Mouse (Mus musculus) kidney, postnatal 14 days (tissue): ENCODE results near the gene Rps27.
"Not testable (repeated sequence)": the region's sequence is repeated elsewhere in the genome, so short reads cannot be mapped to it uniquely, and the experiment has no call there.

Source experiments
- DNase-seq: peaks from one replicate; pipeline ENCODE4 v3.0.0; 2022; ENCODE audit warnings: mixed read lengths

The Rps27 gene

DNA sequence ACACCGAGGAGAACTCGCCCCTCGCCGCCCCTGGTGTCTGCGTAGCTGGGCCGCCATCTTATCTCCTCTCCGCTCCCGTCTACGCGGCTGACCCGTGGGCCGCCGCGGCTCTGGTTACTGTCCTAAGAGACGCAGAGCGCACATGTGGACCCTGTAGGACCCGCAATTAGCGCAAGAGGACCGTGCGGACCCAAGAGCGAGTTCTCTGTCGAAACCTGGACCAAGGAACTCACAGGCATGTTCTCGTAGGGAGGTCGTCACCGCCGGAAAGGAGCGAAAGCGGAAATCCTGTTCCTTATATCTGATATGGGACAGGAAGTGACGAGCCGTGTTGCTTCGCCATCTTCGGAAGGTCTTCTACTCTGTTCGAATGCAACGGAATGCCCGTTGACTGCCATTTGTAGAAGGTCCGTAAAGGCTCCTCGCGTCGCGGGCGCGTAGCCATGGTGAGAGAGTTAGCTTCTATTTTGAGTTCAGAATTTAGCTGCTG, at the start of gene Rps27, which contains the start of gene Rab13:
TSS of gene Rps27 (minus strand) at position 275 of the 490 bp plus-strand sequence.
TSS of gene Rab13 (plus strand) at position 319 of the 490 bp plus-strand sequence.
- peak; percentile 94 for DNase-seq

DNA sequence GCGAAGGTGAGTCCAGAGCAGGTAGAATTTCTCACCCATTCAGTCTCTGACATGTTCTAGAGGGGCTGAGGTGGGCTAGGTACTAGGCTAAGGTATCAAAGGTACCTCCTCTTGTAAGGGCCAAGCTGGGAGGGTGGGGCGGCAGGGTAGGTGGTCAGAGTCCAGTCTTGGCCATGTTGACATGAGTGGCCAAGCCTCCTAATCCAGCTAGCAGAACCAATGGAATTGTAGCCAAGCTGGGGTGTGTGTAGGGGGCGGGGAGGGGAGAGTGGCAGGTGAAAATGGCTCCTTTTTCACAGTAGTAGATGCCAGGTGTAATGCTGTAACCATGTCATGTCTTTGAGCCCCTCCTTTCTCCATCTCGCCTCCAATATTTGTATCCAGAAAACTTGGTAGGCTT, 45.1 kb upstream of the Rps27 start:
- peak; percentile 41 for DNase-seq

DNA sequence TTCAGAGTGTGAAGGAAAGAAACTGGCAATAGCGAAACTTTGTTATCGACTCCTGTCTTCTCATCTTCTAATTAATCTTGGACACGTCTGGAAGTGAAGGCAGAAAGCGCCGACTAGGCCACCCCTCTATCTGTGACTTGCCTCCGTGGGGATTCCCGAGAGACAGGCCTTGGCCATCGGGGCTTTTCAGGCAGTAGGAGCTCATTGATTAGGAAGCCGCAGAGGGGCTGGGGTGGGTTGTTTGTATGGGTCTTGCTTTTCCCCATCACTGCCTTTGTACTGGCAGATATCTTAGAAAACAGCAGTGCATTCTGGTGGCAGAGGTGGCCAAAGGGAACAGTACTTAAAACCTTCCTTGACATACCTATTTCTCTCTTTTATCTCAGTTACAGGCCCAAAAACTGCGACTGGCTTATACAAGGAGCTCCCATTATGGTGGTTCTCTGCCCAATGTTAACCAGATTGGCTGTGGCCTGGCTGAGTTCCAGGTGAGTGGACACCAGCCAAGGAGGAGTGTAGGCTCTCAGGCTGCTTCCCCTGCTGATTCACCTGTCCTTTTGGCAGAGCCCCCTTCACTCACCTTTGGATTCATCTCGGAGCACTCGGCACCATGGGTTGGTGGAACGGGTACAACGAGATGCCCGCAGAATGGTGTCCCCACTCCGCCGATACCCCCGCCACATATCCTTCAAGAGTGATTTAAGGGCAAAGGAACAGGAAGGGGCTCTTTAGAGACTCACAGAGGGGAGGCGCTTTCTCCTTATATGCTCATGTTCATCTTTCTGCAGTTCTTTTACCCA, 43.5 kb upstream of the Rps27 start:
- peak; percentile 41 for DNase-seq

DNA sequence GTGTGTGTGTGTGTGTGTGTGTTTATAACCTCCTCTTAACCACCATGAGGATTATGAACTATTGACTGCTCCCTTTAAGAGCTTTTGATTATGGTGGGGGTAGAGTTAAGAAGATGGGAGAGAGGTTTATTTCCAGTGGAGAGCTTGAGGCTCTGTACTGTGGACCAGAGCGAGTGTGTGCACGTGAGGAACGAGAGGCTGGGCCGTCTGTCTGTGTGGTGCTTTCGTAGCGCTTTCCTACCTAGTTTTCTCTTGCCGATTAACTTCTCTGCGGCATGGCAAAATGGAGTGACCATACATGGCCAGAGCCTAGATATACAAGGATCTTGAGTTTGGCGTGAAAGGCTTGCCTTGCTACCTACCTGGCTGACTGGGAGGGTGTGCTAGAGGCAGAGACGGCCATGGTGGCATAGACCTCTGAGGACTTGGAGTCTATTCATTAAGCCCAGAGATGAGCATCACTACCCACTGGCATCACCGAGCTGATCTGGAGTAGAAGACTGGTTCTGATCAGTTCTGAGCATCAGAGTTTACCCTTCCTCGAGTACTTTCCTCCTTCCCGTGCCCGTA, 42.4 kb upstream of the Rps27 start:
- DNase-seq, result no peak

DNA sequence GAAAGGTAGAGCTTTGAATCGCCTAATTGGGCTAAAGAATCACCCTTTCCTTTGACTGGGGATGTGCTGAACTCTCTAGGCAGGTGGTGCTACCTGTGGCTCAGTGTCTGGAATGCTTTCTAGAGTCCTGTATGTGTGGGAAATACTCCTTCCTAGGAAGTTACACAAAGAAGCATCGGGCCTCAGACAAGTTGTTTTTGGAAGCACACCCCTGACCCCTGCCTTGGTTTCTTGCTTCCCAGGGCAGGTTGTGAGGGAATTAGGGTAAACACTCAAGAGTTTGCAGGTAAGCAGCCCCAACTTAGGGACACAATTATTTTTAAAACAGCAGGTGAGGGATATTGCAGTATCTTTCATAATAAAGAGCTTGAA, 41.7 kb upstream of the Rps27 start:
- DNase-seq, result no peak

DNA sequence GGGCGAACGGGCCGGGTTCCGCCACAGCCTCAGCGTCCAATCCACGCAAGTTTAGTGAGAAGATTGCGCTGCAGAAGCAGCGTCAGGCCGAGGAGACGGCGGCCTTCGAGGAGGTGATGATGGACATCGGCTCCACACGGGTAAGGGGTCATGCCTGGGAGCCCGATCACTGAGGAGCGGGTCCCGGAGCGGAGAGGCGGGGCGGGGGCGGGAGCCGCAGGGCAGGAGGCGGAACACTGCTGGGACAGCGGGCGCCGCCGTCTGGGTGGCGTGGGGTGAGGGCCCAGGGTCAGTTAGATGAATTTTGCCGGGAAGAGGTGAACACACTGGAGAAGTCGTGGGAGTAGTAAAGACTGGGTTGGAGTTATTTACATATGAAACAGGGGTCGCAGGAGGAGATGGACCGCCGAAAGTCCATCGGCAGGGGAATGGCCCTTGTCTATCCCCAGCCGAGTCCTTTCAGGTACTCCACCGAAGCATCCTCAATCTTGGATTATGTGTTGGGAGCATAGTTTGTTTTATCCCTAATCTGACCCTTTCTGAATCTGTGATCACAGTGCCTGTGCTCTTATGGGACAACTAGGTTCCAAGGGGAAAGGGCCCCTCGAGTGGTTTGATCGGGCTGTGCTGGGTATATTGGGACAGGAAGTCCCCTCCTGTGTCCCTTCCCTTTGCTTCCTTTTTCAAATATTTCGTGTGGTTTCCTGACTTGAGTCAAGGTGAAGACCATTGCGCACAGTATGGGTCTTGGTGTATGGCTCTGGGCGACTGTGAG, 41.2 kb upstream of the Rps27 start:
- no peak for DNase-seq

DNA sequence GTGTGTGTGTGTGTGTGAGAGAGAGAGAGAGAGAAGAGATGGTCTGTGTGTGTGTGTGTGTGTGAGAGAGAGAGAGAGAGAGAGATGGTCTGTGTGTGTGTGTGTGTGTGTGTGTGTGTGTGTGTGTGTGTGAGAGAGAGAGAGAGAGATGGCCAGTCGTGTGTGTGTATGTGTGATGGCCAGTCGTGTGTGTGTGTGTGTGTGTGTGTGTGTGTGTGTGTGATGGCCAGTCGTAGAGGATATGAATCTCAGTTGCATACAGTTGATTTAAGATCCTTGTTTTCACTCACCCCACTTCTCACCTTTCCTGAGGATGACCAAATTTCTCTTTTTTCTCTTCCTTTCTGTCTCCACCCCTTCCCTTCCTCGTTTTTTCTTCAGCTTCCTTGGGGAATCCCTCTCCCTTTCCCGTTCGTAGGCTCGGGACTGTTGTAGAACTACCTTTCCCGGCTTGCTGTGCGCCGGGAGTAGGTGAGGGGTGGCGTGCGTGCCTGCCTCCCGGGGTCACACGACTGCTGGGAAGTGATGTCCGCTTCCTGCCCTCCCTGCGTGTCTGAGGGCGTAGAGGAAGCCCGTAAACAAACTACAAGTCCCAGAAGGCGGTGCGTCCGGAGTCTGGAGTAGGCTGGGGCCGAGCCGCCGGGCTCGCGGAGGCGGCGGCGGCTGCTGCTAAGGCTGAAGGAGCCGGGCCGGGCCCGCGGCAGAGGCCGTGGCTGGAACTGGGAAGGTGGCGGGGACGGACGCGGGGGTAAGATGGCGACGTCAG, 40.4 kb upstream of the Rps27 start, which contains the start of gene Crtc2:
TSS of gene Crtc2 (plus strand) at position 511 of the 766 bp plus-strand sequence.
- peak; percentile 97 for DNase-seq

DNA sequence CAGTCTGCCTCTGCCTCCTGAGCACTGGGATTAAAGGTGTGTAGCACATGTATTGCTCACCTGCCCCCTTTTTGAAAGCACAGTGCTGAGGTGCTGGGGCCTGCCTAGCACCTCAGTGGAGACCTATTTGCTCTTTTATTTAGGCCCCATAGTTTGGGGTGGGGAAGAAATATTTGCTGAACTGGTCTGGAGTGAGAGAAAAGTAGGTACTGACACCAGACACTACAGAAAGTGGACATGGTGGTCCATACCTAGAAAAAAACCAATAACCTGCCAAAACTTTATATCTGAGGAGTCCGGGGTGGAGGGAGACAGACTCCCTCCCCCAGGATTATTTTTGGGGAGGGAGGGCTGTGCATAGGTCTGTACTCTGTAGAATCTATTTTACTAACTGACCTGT, 39.7 kb upstream of the Rps27 start:
- DNase-seq, result not testable (repeated sequence)

DNA sequence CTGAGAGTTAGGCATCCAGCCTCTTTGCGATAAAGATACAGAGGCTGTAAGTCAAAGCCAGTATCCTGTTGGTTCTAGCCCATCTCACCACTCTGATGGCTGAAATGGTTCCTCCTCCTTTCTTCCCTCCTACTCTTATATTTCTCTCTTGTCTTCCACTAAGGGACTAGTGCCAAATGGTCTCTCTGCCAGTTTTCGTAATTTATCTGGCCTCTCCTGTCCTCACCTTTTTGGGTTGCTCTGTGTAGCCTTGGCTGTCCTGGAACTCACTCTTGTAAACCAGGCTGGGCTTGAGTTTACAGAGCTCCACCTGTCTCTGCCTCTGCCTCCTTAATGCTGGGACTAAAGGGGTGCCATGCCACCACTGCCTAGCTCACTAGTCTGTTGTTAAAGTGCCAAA, 39.2 kb upstream of the Rps27 start:
- DNase-seq, result not testable (repeated sequence)

DNA sequence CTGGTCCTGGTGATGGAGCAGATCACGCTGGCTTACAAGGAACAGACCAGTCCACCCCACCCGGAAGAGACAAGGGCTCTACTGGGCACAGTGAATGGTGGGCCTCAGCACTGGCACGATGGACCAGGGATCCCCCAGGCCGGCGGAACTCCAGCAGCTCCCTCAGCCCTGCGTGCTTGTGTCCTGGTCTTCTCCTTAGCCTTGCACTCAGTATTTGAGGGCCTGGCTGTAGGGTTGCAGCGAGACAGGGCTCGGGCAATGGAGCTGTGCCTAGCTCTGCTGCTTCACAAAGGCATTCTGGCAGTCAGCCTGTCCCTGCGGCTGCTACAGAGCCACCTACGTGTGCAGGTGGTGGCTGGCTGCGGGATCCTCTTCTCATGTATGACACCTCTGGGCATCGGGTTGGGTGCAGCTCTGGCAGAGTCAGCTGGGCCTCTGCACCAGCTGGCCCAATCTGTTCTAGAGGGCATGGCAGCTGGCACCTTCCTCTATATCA, 38.3 kb upstream of the Rps27 start:
- DNase-seq, result not testable (repeated sequence)

DNA sequence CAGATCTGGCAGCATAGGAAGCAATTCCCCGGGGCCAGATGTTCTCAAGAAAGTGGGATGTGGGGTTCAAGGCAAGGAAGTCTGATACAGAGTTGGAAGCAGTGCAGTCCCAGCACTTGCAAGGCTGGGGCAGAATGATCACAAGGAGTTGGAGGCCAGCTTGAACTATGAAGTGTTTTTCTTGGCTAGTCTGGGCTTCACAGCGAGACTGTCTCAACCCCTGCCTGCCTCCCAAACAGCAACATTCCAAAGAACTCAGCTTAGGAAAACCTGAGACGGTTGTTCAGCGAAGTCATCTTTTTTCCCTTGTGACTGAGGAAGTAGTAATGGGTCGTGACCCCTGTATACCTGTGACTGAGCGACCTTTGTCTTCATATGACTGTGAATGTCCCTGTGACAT, 37.3 kb upstream of the Rps27 start:
- no peak for DNase-seq

DNA sequence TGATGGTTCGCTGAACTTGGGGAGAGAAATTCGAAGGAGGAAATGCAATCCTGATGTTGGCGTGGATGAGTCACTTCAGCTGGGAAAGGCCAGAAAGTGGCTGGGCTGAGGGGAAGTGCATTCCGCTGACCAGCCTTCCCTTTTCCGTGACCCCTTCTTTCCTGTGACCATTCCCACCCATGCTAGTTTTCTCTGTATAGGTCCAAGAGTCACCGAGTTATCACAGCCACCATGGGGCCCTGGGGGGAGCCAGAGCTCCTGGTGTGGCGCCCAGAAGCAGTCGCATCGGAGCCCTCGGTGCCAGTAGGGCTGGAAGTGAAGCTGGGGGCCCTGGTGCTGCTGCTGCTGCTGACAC, 35.3 kb upstream of the Rps27 start:
- peak; percentile 56 for DNase-seq

DNA sequence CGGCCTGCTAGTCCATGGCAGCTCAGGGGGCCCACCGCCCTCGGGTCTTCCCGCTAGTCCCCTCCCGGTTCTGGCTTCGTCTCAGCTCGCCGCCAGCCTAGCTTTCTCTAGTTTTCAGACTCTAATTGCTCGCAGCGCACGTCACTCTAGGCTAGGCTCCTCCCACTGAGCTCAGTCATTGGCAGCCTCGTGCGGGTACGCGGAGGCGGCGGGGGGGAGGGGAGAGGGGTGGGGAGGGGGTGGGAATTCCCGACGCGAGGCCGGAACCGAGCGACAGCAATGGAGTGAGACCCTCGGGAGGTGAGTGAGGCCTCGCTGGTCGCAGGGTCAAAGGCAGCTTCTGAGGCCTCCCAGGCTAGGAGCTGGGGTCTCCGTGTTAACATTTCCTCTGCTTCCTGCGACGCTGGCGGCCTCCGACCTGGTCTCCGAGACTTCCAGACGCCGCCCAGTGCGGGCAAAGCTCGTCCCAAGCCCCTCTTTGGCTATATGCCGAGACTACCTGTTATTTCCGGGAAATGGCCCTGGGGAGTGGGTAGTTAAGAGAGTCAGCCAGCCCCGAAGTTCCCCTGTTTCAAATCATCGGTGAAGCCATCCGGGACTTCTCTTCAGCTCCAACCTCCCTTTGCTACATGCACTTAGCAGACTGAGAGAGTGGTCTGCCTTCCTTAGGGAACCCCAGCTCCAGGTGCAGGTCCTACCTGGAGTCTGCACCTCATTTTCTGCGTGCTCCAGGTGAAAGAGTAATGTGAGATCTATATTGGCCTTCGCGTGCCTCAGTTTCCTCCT, 34.7 kb upstream of the Rps27 start, which contains the start of gene Slc39a1:
TSS of gene Slc39a1 (plus strand) at position 213 of the 786 bp plus-strand sequence.
- DNase-seq, result peak; percentile 97

DNA sequence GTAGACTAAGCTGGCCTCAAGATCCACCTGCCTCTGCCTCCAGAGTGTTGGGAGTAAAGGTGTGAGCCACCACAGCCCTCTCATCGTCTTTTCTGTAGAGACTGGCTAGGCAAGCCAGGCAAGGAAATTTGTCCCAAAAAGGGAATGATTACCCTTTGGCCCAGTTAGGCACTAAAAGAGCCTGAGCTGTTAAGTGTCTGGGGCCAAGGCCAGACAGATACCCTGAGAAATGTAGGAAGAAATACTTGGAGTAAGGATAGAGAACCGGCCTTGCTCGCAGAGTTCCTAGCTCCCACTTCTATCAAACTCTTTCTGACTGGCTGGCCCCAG, 34.1 kb upstream of the Rps27 start:
- no peak for DNase-seq

DNA sequence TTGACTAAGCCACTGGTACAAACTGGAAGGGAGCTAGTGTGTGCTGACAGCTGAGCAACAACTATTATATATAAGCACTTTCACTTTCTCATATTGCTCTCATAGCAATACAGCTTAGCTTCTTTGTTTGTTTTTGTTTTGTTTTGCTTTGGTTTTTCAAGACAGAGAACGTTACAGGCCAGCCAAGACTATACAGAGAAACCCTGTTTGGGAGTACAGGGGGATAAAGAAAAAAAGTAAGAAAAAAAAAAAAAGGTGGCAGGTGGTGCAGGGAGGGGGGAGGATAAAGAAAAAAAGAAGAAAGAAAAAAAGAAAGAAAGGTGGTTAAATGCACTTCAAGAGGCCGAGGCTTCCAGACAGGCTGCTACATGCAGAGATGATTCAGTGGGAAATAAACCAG, 32.0 kb upstream of the Rps27 start:
- no peak for DNase-seq

DNA sequence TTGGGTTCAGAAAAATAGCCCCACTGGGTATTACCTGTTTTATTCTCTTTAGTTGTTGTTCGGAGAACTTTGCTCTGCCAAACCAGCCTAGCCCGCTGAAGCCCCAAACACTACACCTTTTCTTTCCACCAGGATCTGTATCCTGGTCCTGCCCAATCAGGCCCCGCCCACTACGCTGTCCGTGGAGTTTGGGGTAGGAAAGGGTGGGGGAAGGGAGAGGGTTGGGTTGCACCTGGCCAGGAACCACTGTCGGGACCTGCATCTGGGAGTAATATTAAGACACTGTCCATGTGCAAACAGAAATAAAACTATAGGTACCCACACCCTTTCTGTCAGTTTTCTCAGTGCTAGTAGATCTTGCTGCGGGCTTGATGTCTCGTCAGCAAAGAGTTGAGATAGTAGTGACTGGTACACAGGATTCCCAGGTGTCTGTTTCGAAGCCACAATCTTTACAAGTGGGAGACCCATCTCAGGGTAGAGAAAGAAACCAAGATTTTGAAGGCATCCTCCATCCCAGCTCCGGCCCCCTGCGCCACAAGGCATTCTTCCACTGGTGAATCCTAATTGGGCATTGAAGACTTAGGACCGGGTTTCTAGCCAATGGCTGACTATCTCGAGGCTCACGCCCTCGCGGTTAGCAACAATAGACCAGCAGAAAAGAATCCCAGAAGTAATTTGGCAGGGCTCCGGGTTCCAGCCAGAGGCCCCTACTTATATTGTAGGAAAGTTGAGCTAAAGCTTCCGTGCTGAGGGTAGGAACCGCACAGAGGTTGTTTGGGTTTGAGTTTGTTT, 29.7 kb upstream of the Rps27 start, which contains the start of gene Creb3l4:
TSS of gene Creb3l4 (minus strand) at position 529 of the 792 bp plus-strand sequence.
- DNase-seq, result peak; percentile 63

DNA sequence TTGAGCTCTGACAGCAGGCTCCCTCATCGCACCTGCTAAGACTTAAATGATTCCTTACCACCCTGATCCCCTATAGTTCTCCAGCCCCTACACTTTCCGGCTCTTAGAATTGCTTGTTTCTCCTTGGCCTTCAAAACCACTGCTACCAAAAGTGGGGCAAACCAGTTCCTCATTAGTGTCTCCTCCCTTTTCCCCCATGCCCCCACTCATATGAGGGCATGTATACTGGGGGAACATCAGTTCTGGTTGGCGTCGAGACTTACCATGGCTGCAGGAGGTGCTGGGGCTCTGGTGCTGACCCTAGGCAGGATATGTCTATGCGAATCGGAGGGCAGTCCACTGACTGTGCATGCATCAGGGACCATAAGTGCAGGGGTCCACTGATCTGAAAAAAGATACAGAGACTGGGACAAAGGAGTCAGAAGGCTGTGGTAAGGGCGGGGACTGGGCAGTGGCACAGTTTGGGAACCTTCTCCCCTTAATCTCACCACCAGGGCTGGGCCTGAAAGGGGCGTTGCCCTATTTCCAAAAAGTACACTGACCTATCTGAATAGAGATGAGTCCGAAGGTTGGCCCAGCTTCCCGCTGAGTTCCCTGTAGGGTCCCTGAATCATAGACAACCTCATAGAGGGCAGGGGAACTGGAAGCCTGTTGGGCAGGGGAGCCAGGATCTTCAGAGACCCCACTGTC, 28.4 kb upstream of the Rps27 start:
- DNase-seq, result no peak

DNA sequence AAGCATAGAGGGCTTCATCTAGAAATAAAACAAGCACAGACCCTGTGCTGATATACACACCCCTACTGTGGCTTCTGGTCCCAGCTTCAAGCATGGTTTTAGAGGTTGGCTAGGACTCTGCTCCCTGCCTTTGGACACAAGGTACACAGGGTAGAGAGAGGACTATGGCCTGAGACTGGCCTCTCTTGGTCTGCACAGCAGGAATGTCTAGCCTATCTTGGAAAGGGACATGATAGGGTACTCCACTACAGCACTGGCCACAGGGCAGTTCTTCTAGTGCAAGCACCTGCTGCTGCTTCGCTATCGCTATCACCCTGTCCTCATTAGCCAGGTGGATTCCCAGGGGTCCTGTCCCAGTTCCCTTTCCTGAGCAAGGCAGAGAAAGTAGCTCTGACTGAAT, 27.8 kb upstream of the Rps27 start:
- DNase-seq, result peak; percentile 37

DNA sequence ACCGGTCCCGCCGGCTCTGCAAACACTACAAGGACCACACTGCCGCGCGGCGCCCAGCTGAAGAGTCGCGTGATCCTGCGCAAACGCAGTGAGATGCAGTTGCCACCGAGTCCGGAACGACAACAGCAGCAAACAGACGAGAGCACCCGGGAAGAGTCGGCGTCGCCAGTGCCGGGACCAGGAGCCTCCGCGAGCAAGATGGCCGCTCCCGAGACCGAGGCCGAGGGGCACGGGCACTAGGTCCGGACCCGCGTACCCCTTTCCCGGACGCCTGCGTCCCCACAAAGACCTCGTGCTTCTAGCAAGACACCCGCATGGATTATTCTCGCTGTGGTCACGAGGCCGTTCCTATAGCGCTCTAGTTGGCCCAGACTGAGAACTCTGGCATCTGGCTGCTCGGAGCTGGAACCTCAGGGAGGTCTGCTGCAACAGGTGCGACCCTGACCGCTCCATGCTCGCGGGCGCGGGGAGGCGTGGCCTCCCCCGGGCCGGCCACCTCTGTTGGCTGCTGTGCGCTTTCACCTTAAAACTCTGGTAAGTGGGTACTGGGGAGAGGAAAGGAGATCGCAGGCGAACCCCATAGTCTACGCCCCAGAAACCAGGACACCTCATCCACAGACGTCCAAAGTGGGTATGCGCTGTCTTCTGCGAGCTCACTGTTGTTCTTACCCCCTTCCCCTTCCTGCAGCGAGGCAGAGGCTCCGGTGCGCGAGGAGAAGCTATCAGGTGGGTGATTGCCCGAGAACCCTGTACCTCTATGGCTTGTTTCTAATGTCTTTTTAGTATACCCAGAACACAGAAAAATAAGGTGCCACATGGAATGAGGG, 18.3 kb upstream of the Rps27 start, which contains the start of gene Jtb:
TSS of gene Jtb (plus strand) at position 91 of the 827 bp plus-strand sequence.
- DNase-seq, result peak; percentile 97
